Mouse (Mus musculus): ENCODE data around the gene Klf2. TPM values are rescaled to one million over a fixed set of nuclear protein-coding genes. Genes with fewer than 3 reads are reported as not detected.

Gene Klf2
- polyA plus RNA-seq (2014; fragmentation: Nextera tagmentation; extraction: Ambion mirVana) = 5.0 and 6.9 TPM in 2 replicates

- Histone ChIP-seq H3K9ac (ENCODE audit: low read length) (peak within 1 kb of the TSS; percentile 48), H3K27ac (ENCODE audit: low read depth) (peak within 1 kb of the TSS; percentile 27; the same call in 1 of the 2 replicates), H3K9me3 (ENCODE audit: control insufficient read depth, low read length) (no peaks in the 10 kb centered on the region), H3K4me3 (ENCODE audit: low read depth, low read length) (peak within 1 kb of the TSS; percentile 53), H3K36me3 (ENCODE audit: control insufficient read depth, insufficient read depth, low read length) (no peaks in the 10 kb centered on the region), H3K27me3 (replicated peaks; ENCODE audit: control insufficient read depth, insufficient read depth, low read length) (peaks cover 37% of the 10 kb centered on the region), H3K4me2 (ENCODE audit: low read length) (peak within 1 kb of the TSS; percentile 92), H3K4me1 (replicated peaks; ENCODE audit: control insufficient read depth, insufficient read depth, low read length) (no peaks in the 10 kb centered on the region; the same call in 1 of the 2 replicates)
- under 1% methylated on average over 46 of the region's 46 CpGs for WGBS
- DNase-seq (ENCODE audit: low spot score) (peak; percentile 96), ATAC-seq (replicated peaks; ENCODE audit: low FRiP score, low TSS enrichment, low read depth) (peak; percentile 95)
Observed at GRCm38 (mm10) chr8:72318801-72319322, at the start of gene Klf2. Gene Klf2, plus strand, starts transcription at chr8:72319033.

GRCm38 (mm10) chr8:72270606-72271005 lies 48.2 kb upstream of the Klf2 start:
- Histone ChIP-seq H3K27me3 (replicated peaks; ENCODE audit: control insufficient read depth, insufficient read depth, low read length) (no peaks in the 10 kb centered on the region), H3K27ac (ENCODE audit: low read depth) (no peak overlapping the region), H3K4me2 (ENCODE audit: low read length) (no peak overlapping the region), H3K36me3 (ENCODE audit: control insufficient read depth, insufficient read depth, low read length) (no peaks in the 10 kb centered on the region), H3K9ac (ENCODE audit: low read length) (no peak overlapping the region), H3K4me3 (ENCODE audit: low read depth, low read length) (no peak overlapping the region), H3K9me3 (ENCODE audit: control insufficient read depth, low read length) (no peaks in the 10 kb centered on the region), H3K4me1 (replicated peaks; ENCODE audit: control insufficient read depth, insufficient read depth, low read length) (no peaks in the 10 kb centered on the region)
- DNase-seq (ENCODE audit: low spot score) (no peak), ATAC-seq (replicated peaks; ENCODE audit: low FRiP score, low TSS enrichment, low read depth) (no peak)
- 88% methylated on average over 12 of the region's 12 CpGs for WGBS

- WGBS = 69% methylated on average over 11 of the region's 11 CpGs
- no peak overlapping the region for H3K27ac ChIP-seq (ENCODE audit: low read depth)
- H3K36me3 ChIP-seq (ENCODE audit: control insufficient read depth, insufficient read depth, low read length) = no peaks in the 10 kb centered on the region
- no peaks in the 10 kb centered on the region for H3K27me3 ChIP-seq (replicated peaks; ENCODE audit: control insufficient read depth, insufficient read depth, low read length)
- no peak overlapping the region for H3K9ac ChIP-seq (ENCODE audit: low read length)
- no peak overlapping the region for H3K4me3 ChIP-seq (ENCODE audit: low read depth, low read length)
- no peak for DNase-seq (ENCODE audit: low spot score)
- H3K4me1 ChIP-seq (replicated peaks; ENCODE audit: control insufficient read depth, insufficient read depth, low read length) = no peaks in the 10 kb centered on the region
- no peaks in the 10 kb centered on the region for H3K9me3 ChIP-seq (ENCODE audit: control insufficient read depth, low read length)
- ATAC-seq (replicated peaks; ENCODE audit: low FRiP score, low TSS enrichment, low read depth) = no peak
- H3K4me2 ChIP-seq (ENCODE audit: low read length) = no peak overlapping the region
Observed at GRCm38 (mm10) chr8:72271051-72271660, 47.7 kb upstream of the Klf2 start.

GRCm38 (mm10) chr8:72271691-72272090 lies 47.1 kb upstream of the Klf2 start:
- ATAC-seq (replicated peaks; ENCODE audit: low FRiP score, low TSS enrichment, low read depth) = no peak
- 57% methylated on average over 3 of the region's 3 CpGs for WGBS

GRCm38 (mm10) chr8:72272361-72272760 lies 46.5 kb upstream of the Klf2 start:
- ATAC-seq (replicated peaks; ENCODE audit: low FRiP score, low TSS enrichment, low read depth) (no peak), DNase-seq (ENCODE audit: low spot score) (peak; percentile 74)
- Histone ChIP-seq H3K27ac (ENCODE audit: low read depth) (no peak overlapping the region), H3K4me1 (replicated peaks; ENCODE audit: control insufficient read depth, insufficient read depth, low read length) (no peaks in the 10 kb centered on the region), H3K9me3 (ENCODE audit: control insufficient read depth, low read length) (no peaks in the 10 kb centered on the region), H3K9ac (ENCODE audit: low read length) (no peak overlapping the region), H3K4me2 (ENCODE audit: low read length) (no peak overlapping the region), H3K4me3 (ENCODE audit: low read depth, low read length) (no peak overlapping the region), H3K27me3 (replicated peaks; ENCODE audit: control insufficient read depth, insufficient read depth, low read length) (no peaks in the 10 kb centered on the region), H3K36me3 (ENCODE audit: control insufficient read depth, insufficient read depth, low read length) (no peaks in the 10 kb centered on the region)
- WGBS = 13% methylated on average over 3 of the region's 3 CpGs

More at GRCm38 (mm10) chr8:72271691-72272090, 47.1 kb upstream of the Klf2 start:
- no peak overlapping the region for H3K4me3 ChIP-seq (ENCODE audit: low read depth, low read length)
- H3K9me3 ChIP-seq (ENCODE audit: control insufficient read depth, low read length) = no peaks in the 10 kb centered on the region
- no peak overlapping the region for H3K9ac ChIP-seq (ENCODE audit: low read length)
- no peaks in the 10 kb centered on the region for H3K4me1 ChIP-seq (replicated peaks; ENCODE audit: control insufficient read depth, insufficient read depth, low read length)
- H3K27me3 ChIP-seq (replicated peaks; ENCODE audit: control insufficient read depth, insufficient read depth, low read length) = no peaks in the 10 kb centered on the region
- no peaks in the 10 kb centered on the region for H3K36me3 ChIP-seq (ENCODE audit: control insufficient read depth, insufficient read depth, low read length)
- no peak overlapping the region for H3K27ac ChIP-seq (ENCODE audit: low read depth)
- DNase-seq (ENCODE audit: low spot score) = no peak
- no peak overlapping the region for H3K4me2 ChIP-seq (ENCODE audit: low read length)

GRCm38 (mm10) chr8:72273111-72273770 lies 45.6 kb upstream of the Klf2 start:
- Histone ChIP-seq H3K9ac (ENCODE audit: low read length) (no peak overlapping the region), H3K27ac (ENCODE audit: low read depth) (no peak overlapping the region), H3K36me3 (ENCODE audit: control insufficient read depth, insufficient read depth, low read length) (no peaks in the 10 kb centered on the region), H3K4me3 (ENCODE audit: low read depth, low read length) (no peak overlapping the region), H3K4me1 (replicated peaks; ENCODE audit: control insufficient read depth, insufficient read depth, low read length) (no peaks in the 10 kb centered on the region), H3K4me2 (ENCODE audit: low read length) (no peak overlapping the region), H3K27me3 (replicated peaks; ENCODE audit: control insufficient read depth, insufficient read depth, low read length) (no peaks in the 10 kb centered on the region), H3K9me3 (ENCODE audit: control insufficient read depth, low read length) (no peaks in the 10 kb centered on the region)
- no peak for DNase-seq (ENCODE audit: low spot score)
- no peak for ATAC-seq (replicated peaks; ENCODE audit: low FRiP score, low TSS enrichment, low read depth)
- 72% methylated on average over 1 of the region's 1 CpGs for WGBS

GRCm38 (mm10) chr8:72273807-72274206 lies 45.0 kb upstream of the Klf2 start:
- Histone ChIP-seq H3K4me2 (ENCODE audit: low read length) (no peak overlapping the region), H3K4me1 (replicated peaks; ENCODE audit: control insufficient read depth, insufficient read depth, low read length) (no peaks in the 10 kb centered on the region), H3K27me3 (replicated peaks; ENCODE audit: control insufficient read depth, insufficient read depth, low read length) (no peaks in the 10 kb centered on the region), H3K9ac (ENCODE audit: low read length) (no peak overlapping the region), H3K4me3 (ENCODE audit: low read depth, low read length) (no peak overlapping the region), H3K9me3 (ENCODE audit: control insufficient read depth, low read length) (no peaks in the 10 kb centered on the region), H3K27ac (ENCODE audit: low read depth) (no peak overlapping the region), H3K36me3 (ENCODE audit: control insufficient read depth, insufficient read depth, low read length) (no peaks in the 10 kb centered on the region)
- WGBS = 68% methylated on average over 5 of the region's 5 CpGs
- no peak for ATAC-seq (replicated peaks; ENCODE audit: low FRiP score, low TSS enrichment, low read depth)
- DNase-seq (ENCODE audit: low spot score) = no peak

- no peaks in the 10 kb centered on the region for H3K4me1 ChIP-seq (replicated peaks; ENCODE audit: control insufficient read depth, insufficient read depth, low read length)
- 54% methylated on average over 3 of the region's 3 CpGs for WGBS
- H3K9ac ChIP-seq (ENCODE audit: low read length) = no peak overlapping the region
Observed at GRCm38 (mm10) chr8:72277244-72277643, 41.6 kb upstream of the Klf2 start.

More at GRCm38 (mm10) chr8:72277244-72277643, 41.6 kb upstream of the Klf2 start:
- H3K27ac ChIP-seq (ENCODE audit: low read depth) = no peak overlapping the region
- no peak overlapping the region for H3K4me3 ChIP-seq (ENCODE audit: low read depth, low read length)
- ATAC-seq (replicated peaks; ENCODE audit: low FRiP score, low TSS enrichment, low read depth) = no peak
- no peaks in the 10 kb centered on the region for H3K27me3 ChIP-seq (replicated peaks; ENCODE audit: control insufficient read depth, insufficient read depth, low read length)
- no peaks in the 10 kb centered on the region for H3K9me3 ChIP-seq (ENCODE audit: control insufficient read depth, low read length)
- no peak for DNase-seq (ENCODE audit: low spot score)
- H3K36me3 ChIP-seq (ENCODE audit: control insufficient read depth, insufficient read depth, low read length) = no peaks in the 10 kb centered on the region
- H3K4me2 ChIP-seq (ENCODE audit: low read length) = no peak overlapping the region
